Mouse (Mus musculus) heart, embryonic 10.5 days (tissue): ENCODE results near the gene Clcn2. TPM values are rescaled to one million over a fixed set of nuclear protein-coding genes. Genes with fewer than 3 reads are reported as not detected.

ENCODE experiments used
- DNase-seq: peaks from one replicate; pipeline ENCODE4 v3.0.0-alpha.2; 2017; ENCODE audit warnings: low spot score
- H3K27ac ChIP-seq: fragments of 300-500 bp; sonication (generic); 2 replicates; pipeline ENCODE4 v1.5.1; 2016; ENCODE audit warnings: mild to moderate bottlenecking
- H3K27me3 ChIP-seq: fragments of 300-500 bp; sonication (generic); 2 replicates; pipeline ENCODE4 v1.6.1; 2016; ENCODE audit warnings: mild to moderate bottlenecking; ENCODE audit not compliant: poor library complexity, insufficient read depth, severe bottlenecking
- H3K36me3 ChIP-seq: fragments of 300-500 bp; sonication (generic); 2 replicates; pipeline ENCODE4 v1.6.1; 2016; ENCODE audit warnings: mild to moderate bottlenecking, moderate library complexity
- H3K4me1 ChIP-seq: fragments of 300-500 bp; sonication (generic); 2 replicates; pipeline ENCODE4 v1.6.1; 2016; ENCODE audit warnings: mild to moderate bottlenecking
- H3K4me3 ChIP-seq: fragments of 300-500 bp; sonication (generic); 2 replicates; pipeline ENCODE4 v1.5.1; 2016; ENCODE audit warnings: mild to moderate bottlenecking, moderate library complexity
- H3K9me3 ChIP-seq: fragments of 300-500 bp; sonication (generic); 2 replicates; pipeline ENCODE4 v1.6.1; 2016; ENCODE audit warnings: mild to moderate bottlenecking, moderate library complexity
- WGBS: fragments of 180-500 bp; shearing (Covaris S2); methylation state at CpG from one replicate; pipeline ENCODE4 v1.1.7; 2016; 5-methylcytosine and 5-hydroxymethylcytosine counted together
- polyA plus RNA-seq: library from polyadenylated mRNA; unstranded; fragments of >200 nt; fragmentation: Nextera tagmentation; extraction: Ambion mirVana; gene quantifications from 2 replicates; pipeline ENCODE4 v1.2.1, GENCODE M21; 2016

The Clcn2 gene
- 4.7 and 10.3 TPM in 2 replicates for polyA plus RNA-seq

DNA sequence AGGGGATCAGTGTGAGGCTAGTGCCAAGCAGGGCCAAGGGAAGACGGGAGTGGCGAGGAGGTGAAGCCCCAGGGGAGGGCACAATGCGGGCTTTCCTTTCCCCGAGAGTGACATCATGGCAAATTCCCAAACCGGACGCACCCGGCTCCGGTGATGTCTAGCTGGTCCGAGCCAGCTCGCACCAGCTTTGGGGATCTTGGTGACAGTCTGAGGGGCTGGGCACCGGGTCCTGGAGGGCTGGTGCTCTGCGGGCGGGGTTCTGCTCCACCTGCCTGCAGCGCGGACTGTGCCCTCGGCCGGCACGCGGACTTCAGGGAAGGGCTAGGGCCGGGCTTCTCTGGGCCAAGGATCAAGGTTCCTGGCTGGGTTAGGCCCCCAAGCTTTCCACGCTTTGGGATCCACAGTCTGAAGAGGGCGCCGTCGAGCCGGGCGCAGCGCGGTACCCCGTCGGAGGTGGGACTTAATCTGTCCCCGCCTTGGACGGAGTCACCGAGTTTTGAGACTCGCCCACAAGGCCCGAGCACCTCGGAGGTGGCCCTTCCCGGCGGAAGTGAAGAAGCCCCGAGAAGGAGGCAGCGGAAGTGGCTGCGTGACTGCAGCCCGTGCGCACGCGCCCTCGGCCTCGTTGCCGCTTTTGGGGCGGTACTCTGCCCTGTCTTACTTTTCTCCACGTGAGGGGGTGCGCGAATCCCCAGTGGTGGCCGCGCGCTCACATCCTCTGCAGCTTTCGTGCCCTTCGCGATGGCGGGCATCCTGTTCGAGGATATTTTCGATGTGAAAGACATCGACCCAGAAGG lies at the start of gene Clcn2, which contains the start of gene Polr2h:
Gene Clcn2 (minus strand): TSS at position 566 of the 797 bp plus-strand sequence.
Gene Polr2h (plus strand): TSS at position 485 of the 797 bp plus-strand sequence.
- under 1% methylated on average over 62 of the region's 62 CpGs for WGBS
- no peaks in the 10 kb centered on the region for H3K9me3 ChIP-seq
- H3K27ac ChIP-seq = peak within 1 kb of the TSS; percentile 91
- peak within 1 kb of the TSS; percentile 66 for H3K4me3 ChIP-seq
- DNase-seq = peak; percentile 99
- peaks cover 49% of the 10 kb centered on the region for H3K4me1 ChIP-seq
- peaks cover 26% of the 10 kb centered on the region for H3K36me3 ChIP-seq
- peaks cover 5% of the 10 kb centered on the region; the same call in 1 of the 2 replicates for H3K27me3 ChIP-seq

DNA sequence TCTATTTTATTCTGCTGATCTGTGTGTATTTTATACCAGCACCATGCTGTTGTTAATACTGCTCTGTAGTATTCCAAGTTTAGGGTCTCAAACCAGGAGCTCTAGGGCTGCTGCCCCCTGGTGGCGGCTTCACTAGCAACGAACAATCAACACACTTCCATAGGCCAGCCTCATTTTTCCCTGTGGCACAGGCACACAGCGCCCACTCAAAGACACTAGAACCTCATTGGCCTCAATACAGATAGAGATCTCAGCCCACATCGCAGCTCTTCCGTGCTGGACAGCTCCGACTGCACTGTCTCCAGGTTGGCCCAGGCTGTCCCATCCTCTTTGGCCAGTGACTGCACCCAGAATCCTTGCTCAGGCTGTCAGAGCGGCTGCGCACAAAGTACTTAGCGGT lies 47.7 kb upstream of the Clcn2 start:
- no peaks in the 10 kb centered on the region for H3K9me3 ChIP-seq
- H3K36me3 ChIP-seq = no peaks in the 10 kb centered on the region
- no peak overlapping the region for H3K4me3 ChIP-seq
- DNase-seq = no peak
- H3K27me3 ChIP-seq = no peaks in the 10 kb centered on the region
- H3K4me1 ChIP-seq = no peaks in the 10 kb centered on the region
- H3K27ac ChIP-seq = no peak overlapping the region
- 44% methylated on average over 9 of the region's 9 CpGs for WGBS

GRCm38 (mm10) chr16:20761681-20762080 lies 44.1 kb upstream of the Clcn2 start:
- Histone ChIP-seq H3K4me1 (no peaks in the 10 kb centered on the region), H3K27me3 (no peaks in the 10 kb centered on the region), H3K4me3 (no peak overlapping the region), H3K36me3 (no peaks in the 10 kb centered on the region), H3K27ac (no peak overlapping the region), H3K9me3 (no peaks in the 10 kb centered on the region)
- no peak for DNase-seq
- WGBS = 13% methylated on average over 3 of the region's 3 CpGs

DNA sequence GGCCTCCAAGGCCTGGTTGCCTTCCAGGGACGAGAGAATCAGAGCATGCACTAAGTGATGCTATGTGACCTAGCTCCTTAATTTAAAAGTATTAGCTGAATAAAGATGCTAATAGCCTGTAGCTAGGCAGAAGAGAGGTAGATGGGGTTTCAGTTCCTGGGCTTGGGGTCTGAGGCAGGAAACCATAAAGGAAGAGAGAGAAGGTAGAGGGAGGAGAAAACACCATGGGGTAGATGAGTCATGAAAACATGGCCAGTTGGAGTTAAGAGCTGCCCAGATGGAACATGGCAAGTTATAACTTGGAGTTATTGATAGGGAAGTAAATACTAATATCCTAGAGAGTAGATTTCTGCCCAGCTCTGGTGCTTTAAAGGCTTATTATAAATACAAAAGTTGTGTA lies 39.8 kb upstream of the Clcn2 start:
- Histone ChIP-seq H3K4me1 (no peaks in the 10 kb centered on the region), H3K4me3 (no peak overlapping the region)
- WGBS = 70% methylated on average over 1 of the region's 1 CpGs

DNA sequence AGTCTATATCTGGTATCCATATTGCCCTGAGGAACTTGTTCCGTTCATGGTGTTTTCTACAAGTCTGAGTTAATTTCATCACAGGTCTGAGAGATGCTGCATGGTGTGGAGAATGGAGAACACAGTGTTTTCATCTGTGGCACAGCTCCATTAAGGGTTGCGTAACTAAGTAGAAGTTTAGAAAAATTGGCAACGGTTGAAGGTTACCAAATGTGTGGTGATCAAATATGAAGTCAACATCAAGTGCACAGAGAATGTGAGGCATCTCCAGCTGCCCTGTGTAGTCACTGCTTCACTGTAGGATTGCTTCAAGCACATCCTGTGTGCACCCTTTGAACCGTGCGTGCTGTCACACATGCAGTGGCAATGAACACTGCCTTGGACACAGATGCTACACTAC lies 38.5 kb upstream of the Clcn2 start:
- Histone ChIP-seq H3K4me1 (no peaks in the 10 kb centered on the region), H3K9me3 (no peaks in the 10 kb centered on the region), H3K36me3 (no peaks in the 10 kb centered on the region), H3K27ac (no peak overlapping the region), H3K27me3 (no peaks in the 10 kb centered on the region), H3K4me3 (no peak overlapping the region)
- 89% methylated on average over 5 of the region's 5 CpGs for WGBS
- no peak for DNase-seq

More for the DNA sequence above, 39.8 kb upstream of the Clcn2 start:
- no peaks in the 10 kb centered on the region for H3K36me3 ChIP-seq
- no peaks in the 10 kb centered on the region for H3K27me3 ChIP-seq
- H3K9me3 ChIP-seq = no peaks in the 10 kb centered on the region
- no peak overlapping the region for H3K27ac ChIP-seq
- no peak for DNase-seq

- DNase-seq = no peak
- Histone ChIP-seq H3K27me3 (no peaks in the 10 kb centered on the region), H3K4me3 (no peak overlapping the region), H3K4me1 (no peaks in the 10 kb centered on the region), H3K9me3 (no peaks in the 10 kb centered on the region), H3K36me3 (no peaks in the 10 kb centered on the region), H3K27ac (no peak overlapping the region)
- 60% methylated on average over 8 of the region's 8 CpGs for WGBS
Measured at GRCm38 (mm10) chr16:20750518-20750917, 33.0 kb upstream of the Clcn2 start.

- no peak overlapping the region for H3K27ac ChIP-seq
- DNase-seq = no peak
- H3K36me3 ChIP-seq = no peaks in the 10 kb centered on the region
- H3K27me3 ChIP-seq = no peaks in the 10 kb centered on the region
- no peaks in the 10 kb centered on the region for H3K9me3 ChIP-seq
- H3K4me3 ChIP-seq = no peak overlapping the region
- H3K4me1 ChIP-seq = no peaks in the 10 kb centered on the region
- 73% methylated on average over 6 of the region's 6 CpGs for WGBS
Measured at GRCm38 (mm10) chr16:20746641-20747040, 29.1 kb upstream of the Clcn2 start.

GRCm38 (mm10) chr16:20739845-20740244 lies 22.3 kb upstream of the Clcn2 start:
- no peaks in the 10 kb centered on the region for H3K9me3 ChIP-seq
- peak; percentile 64 for DNase-seq
- no peak overlapping the region for H3K27ac ChIP-seq
- 81% methylated on average over 9 of the region's 9 CpGs for WGBS
- peaks cover 38% of the 10 kb centered on the region for H3K27me3 ChIP-seq
- H3K4me3 ChIP-seq = no peak overlapping the region
- H3K4me1 ChIP-seq = no peaks in the 10 kb centered on the region
- H3K36me3 ChIP-seq = no peaks in the 10 kb centered on the region

DNA sequence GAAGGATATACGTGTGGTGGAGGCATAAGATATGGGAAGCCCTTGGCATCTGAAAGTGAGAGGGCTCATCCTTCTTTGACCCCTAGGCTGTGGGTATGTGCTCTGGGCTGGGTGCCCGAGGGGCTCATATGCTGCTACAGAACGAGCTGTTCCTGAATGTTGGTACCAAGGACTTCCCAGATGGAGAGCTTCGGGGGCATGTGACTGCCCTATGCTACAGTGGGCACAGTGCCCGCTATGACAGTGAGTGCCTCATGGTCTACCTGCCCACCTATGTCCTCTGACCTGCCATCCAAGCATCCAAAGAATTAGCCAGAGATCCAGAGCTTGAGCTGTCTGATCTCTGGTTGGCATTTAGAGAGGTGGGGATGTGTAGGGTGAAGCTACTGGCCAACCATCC lies 19.3 kb upstream of the Clcn2 start:
- Histone ChIP-seq H3K27ac (no peak overlapping the region), H3K4me3 (no peak overlapping the region), H3K9me3 (no peaks in the 10 kb centered on the region), H3K4me1 (peaks cover 26% of the 10 kb centered on the region), H3K36me3 (no peaks in the 10 kb centered on the region), H3K27me3 (peaks cover 66% of the 10 kb centered on the region)
- DNase-seq = no peak
- 79% methylated on average over 5 of the region's 5 CpGs for WGBS

GRCm38 (mm10) chr16:20736168-20736567 lies 18.6 kb upstream of the Clcn2 start:
- Histone ChIP-seq H3K27me3 (peaks cover 72% of the 10 kb centered on the region), H3K36me3 (no peaks in the 10 kb centered on the region), H3K9me3 (no peaks in the 10 kb centered on the region), H3K4me1 (peaks cover 29% of the 10 kb centered on the region), H3K27ac (no peak overlapping the region), H3K4me3 (no peak overlapping the region)
- DNase-seq = no peak
- WGBS = 84% methylated on average over 7 of the region's 7 CpGs

DNA sequence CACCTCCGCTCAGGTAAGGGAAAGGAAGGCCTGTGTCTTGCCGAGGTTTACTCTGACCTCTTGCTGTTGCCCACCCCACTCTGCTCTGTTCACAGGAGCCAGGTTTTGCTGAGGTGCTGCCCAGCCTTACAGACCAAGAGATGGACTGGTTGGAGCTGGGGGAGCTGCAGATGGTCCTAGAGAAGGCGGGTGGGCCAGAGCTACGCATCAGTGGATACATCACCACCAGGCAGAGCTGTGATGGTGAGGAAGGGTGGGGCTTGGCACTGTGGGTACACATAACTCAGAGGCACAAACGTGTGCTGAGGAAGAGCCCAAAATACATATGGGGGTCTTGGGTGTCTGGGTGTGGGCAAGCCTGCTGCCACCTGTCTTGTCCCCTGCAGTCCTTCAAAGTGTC lies 18.1 kb upstream of the Clcn2 start:
- peaks cover 73% of the 10 kb centered on the region for H3K27me3 ChIP-seq
- no peak overlapping the region for H3K4me3 ChIP-seq
- no peak for DNase-seq
- H3K9me3 ChIP-seq = no peaks in the 10 kb centered on the region
- no peaks in the 10 kb centered on the region for H3K36me3 ChIP-seq
- WGBS = 69% methylated on average over 5 of the region's 5 CpGs
- no peak overlapping the region for H3K27ac ChIP-seq
- H3K4me1 ChIP-seq = peaks cover 29% of the 10 kb centered on the region

DNA sequence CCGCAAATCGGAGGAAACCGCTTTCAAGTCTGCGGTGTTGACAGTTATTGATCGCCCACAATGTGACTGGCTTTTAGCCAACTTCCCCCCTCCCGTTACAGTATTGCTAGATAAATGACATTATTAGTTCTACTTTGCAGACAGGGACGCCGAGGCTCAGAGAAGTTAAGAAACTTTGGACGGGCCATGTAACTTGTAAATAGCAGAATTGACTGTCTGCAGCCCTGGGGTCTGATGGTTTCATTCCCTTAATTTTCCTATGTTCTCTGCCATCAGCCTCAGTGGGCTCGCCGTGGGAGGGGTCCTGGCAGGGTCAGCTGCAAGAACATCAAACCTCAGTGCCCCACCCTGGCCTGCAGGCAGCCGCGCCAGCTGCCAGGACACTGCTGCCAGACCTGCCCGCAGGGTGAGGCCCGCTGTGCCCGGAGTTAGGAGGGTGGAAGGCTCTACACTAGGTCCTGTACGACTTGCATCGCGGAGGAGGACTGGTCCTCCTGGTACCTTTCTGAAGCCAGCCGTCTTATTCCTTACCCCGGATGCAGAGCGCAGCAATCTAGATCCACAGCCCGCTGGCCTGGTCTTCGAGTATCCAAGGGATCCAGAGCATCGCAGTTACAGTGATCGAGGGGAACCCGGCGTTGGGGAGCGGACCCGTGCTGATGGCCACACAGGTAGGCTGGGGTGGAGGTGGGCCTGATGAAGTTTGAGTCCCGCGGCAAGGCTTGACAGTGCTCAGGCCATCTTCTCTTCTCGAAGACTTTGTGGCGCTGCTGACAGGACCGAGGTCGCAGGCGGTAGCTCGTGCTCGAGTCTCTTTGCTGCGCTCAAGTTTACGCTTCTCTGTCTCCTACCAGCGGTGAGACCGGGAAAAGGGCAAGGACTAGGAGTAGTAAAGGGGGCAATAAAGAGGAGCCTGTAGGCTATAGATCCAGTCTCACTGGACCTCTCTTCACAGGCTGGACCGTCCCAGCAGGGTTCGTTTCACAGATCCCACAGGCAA lies 16.5 kb upstream of the Clcn2 start, which contains the start of gene Thpo:
Gene Thpo (minus strand): TSS at position 781 of the 1,000 bp plus-strand sequence.
- DNase-seq = no peak
- Histone ChIP-seq H3K36me3 (no peaks in the 10 kb centered on the region), H3K27me3 (peaks cover 82% of the 10 kb centered on the region), H3K9me3 (no peaks in the 10 kb centered on the region), H3K27ac (peak within 1 kb of the TSS; percentile 81), H3K4me3 (peak within 1 kb of the TSS; percentile 69), H3K4me1 (peaks cover 37% of the 10 kb centered on the region)
- 3% methylated on average over 45 of the region's 45 CpGs for WGBS
